Mouse (Mus musculus) cerebellum, adult 9-11 months (tissue): ENCODE data around the gene Ceacam5.

Source experiments
- DNase-seq: peaks from one replicate; pipeline ENCODE4 v3.0.0; 2022

Gene Ceacam5

DNA sequence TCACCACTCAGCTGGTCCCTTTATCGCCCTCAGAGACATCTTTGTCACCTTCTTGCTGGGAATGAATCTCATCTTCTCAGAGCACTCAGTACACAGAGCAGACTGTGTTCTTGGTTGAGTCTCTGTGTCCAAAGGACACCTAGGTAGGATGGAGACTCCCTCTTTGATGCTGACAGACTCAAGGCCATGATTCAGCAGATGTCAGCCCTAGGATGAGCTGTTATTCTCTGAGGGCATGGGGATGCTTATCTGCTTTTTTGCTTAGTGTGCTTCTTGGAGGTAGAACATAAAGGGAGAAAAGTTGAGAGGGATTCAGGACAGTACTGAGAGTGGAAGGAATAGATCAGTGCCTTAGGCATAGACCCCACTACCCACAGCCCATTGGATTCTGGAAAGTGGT, at the start of gene Ceacam5:
Gene Ceacam5, plus strand, starts transcription at position 301 of the 400 bp plus-strand sequence.
- DNase-seq, result no peak
